Mouse (Mus musculus) CH12.LX (cell line): Measurements from ENCODE around the gene Med29. TPM values are rescaled to one million over a fixed set of nuclear protein-coding genes. Genes with fewer than 3 reads are reported as not detected.

Experiments
- DNase-seq: peaks from one replicate; pipeline ENCODE4 v3.0.0-alpha.2; 2013; ENCODE audit errors: extremely low read depth
- H3K27ac ChIP-seq: 2 replicates; pipeline ENCODE4 v1.5.1; 2012; ENCODE audit warnings: low read depth, mild to moderate bottlenecking, control low read depth, moderate library complexity; ENCODE audit not compliant: insufficient read depth
- H3K27me3 ChIP-seq: replicated peaks from 2 replicates; pipeline ENCODE3; 2012; ENCODE audit warnings: inconsistent platforms
- H3K36me3 ChIP-seq, 2 experiments: replicated peaks in 1 of 2; 2 replicates each; pipeline versions ENCODE3 to v1.6.1; 2012; ENCODE audit warnings: inconsistent platforms in 1 of 2, low read length in 1 of 2, mild to moderate bottlenecking in 1 of 2, mixed read lengths in 1 of 2, moderate library complexity in 1 of 2; ENCODE audit not compliant: control insufficient read depth in 1 of 2, insufficient read depth in 1 of 2
- H3K4me1 ChIP-seq, 2 experiments: 2 replicates each; pipeline ENCODE4 v1.6.1; 2012; ENCODE audit warnings: inconsistent platforms in 1 of 2, moderate library complexity in 1 of 2; ENCODE audit not compliant: insufficient read depth in 2 of 2, control insufficient read depth in 1 of 2
- H3K4me2 ChIP-seq: 2 replicates; pipeline ENCODE4 v1.6.1; 2012; ENCODE audit warnings: low read depth, mild to moderate bottlenecking, control low read depth; ENCODE audit not compliant: poor library complexity, insufficient read depth, severe bottlenecking
- H3K4me3 ChIP-seq, 3 experiments: fragments of 150-350 bp in 1 of 3; sonication (generic) in 1 of 3; replicated peaks in 1 of 3; 2 replicates each; pipeline versions ENCODE3 to v1.5.1; 2011 to 2012; ENCODE audit warnings: low read depth in 2 of 3, low read length in 2 of 3, mild to moderate bottlenecking in 2 of 3, moderate library complexity in 2 of 3, control low read depth in 1 of 3, improper control_type of control experiment in 1 of 3, inconsistent platforms in 1 of 3, mixed read lengths in 1 of 3; ENCODE audit not compliant: poor library complexity in 1 of 3
- H3K79me2 ChIP-seq: replicated peaks from 2 replicates; pipeline ENCODE4 v1.6.1; 2012; ENCODE audit warnings: mild to moderate bottlenecking, moderate library complexity; ENCODE audit not compliant: control insufficient read depth, poor library complexity, insufficient read depth, severe bottlenecking; ENCODE audit errors: extremely low read depth
- H3K9ac ChIP-seq: 2 replicates; pipeline ENCODE4 v1.6.1; 2012; ENCODE audit warnings: low read depth, mild to moderate bottlenecking, control low read depth, moderate library complexity; ENCODE audit not compliant: insufficient read depth
- H3K9me3 ChIP-seq: replicated peaks from 2 replicates; pipeline ENCODE3; 2012; ENCODE audit warnings: low read length, inconsistent platforms, mixed read lengths
- BHLHE40 ChIP-seq: IDR thresholded peaks from 2 replicates; pipeline ENCODE4 v1.6.1; 2011; ENCODE audit warnings: mild to moderate bottlenecking, low read depth, low read length, improper control_type of control experiment
- CHD1 ChIP-seq: IDR thresholded peaks from 2 replicates; pipeline ENCODE4 v1.6.1; 2012; ENCODE audit warnings: low read depth, low read length, improper control_type of control experiment, inconsistent platforms
- CHD2 ChIP-seq: IDR thresholded peaks from 2 replicates; pipeline ENCODE4 v1.6.1; 2011; ENCODE audit warnings: low read length, improper control_type of control experiment
- E2F4 ChIP-seq: IDR thresholded peaks from 2 replicates; pipeline ENCODE4 v1.6.1; 2011; ENCODE audit warnings: low read depth, low read length, improper control_type of control experiment; ENCODE audit not compliant: insufficient replicate concordance
- ELF1 ChIP-seq: IDR thresholded peaks from 2 replicates; pipeline ENCODE4 v1.6.1; 2014; ENCODE audit warnings: low read depth, mild to moderate bottlenecking, inconsistent platforms, low read length, improper control_type of control experiment
- EP300 ChIP-seq: IDR thresholded peaks from 2 replicates; pipeline ENCODE4 v1.6.1; 2011; ENCODE audit warnings: low read length, improper control_type of control experiment
- ETS1 ChIP-seq: conservative IDR thresholded peaks from 2 replicates; pipeline ENCODE4 v1.6.1; 2012; ENCODE audit warnings: low read depth, mild to moderate bottlenecking, inconsistent platforms, low read length, improper control_type of control experiment, moderate library complexity
- GABPA ChIP-seq: IDR thresholded peaks from 2 replicates; pipeline ENCODE4 v1.6.1; 2012; ENCODE audit warnings: low read depth, low read length, improper control_type of control experiment, inconsistent platforms; ENCODE audit not compliant: insufficient replicate concordance
- HCFC1 ChIP-seq: IDR thresholded peaks from 2 replicates; pipeline ENCODE4 v1.6.1; 2012; ENCODE audit warnings: low read depth, mild to moderate bottlenecking, inconsistent platforms, low read length, improper control_type of control experiment
- IRF4 ChIP-seq: IDR thresholded peaks from 2 replicates; pipeline ENCODE4 v1.6.1; 2014; ENCODE audit warnings: low read depth, mild to moderate bottlenecking, inconsistent platforms, low read length, improper control_type of control experiment
- JUN ChIP-seq: IDR thresholded peaks from 2 replicates; pipeline ENCODE4 v1.6.1; 2011; ENCODE audit warnings: low read depth, mild to moderate bottlenecking, low read length, improper control_type of control experiment, moderate library complexity; ENCODE audit not compliant: insufficient read depth
- JUND ChIP-seq: conservative IDR thresholded peaks from 2 replicates; pipeline ENCODE4 v1.6.1; 2011; ENCODE audit warnings: low read depth, low read length, improper control_type of control experiment
- MAFK ChIP-seq: IDR thresholded peaks from 2 replicates; pipeline ENCODE4 v1.6.1; 2011; ENCODE audit warnings: low read length, improper control_type of control experiment; ENCODE audit not compliant: insufficient replicate concordance
- MAX ChIP-seq: IDR thresholded peaks from 2 replicates; pipeline ENCODE4 v1.6.1; 2011; ENCODE audit warnings: low read length, improper control_type of control experiment
- MAZ ChIP-seq: IDR thresholded peaks from 2 replicates; pipeline ENCODE4 v1.6.1; 2012; ENCODE audit warnings: low read depth, mild to moderate bottlenecking, inconsistent platforms, low read length, improper control_type of control experiment, moderate library complexity
- MEF2A ChIP-seq: IDR thresholded peaks from 2 replicates; pipeline ENCODE4 v1.6.1; 2014; ENCODE audit warnings: low read depth, mild to moderate bottlenecking, inconsistent platforms, low read length, improper control_type of control experiment, borderline replicate concordance
- MXI1 ChIP-seq: IDR thresholded peaks from 2 replicates; pipeline ENCODE4 v1.6.1; 2011; ENCODE audit warnings: mild to moderate bottlenecking, low read depth, low read length, improper control_type of control experiment
- MYC ChIP-seq: IDR thresholded peaks from 2 replicates; pipeline ENCODE4 v1.6.1; 2011; ENCODE audit warnings: low read depth, mild to moderate bottlenecking, improper control_type of control experiment, low read length
- NELFE ChIP-seq: IDR thresholded peaks from 2 replicates; pipeline ENCODE4 v1.6.1; 2011; ENCODE audit warnings: low read depth, low read length, improper control_type of control experiment
- NRF1 ChIP-seq: IDR thresholded peaks from 2 replicates; pipeline ENCODE4 v1.6.1; 2014; ENCODE audit warnings: low read depth, mild to moderate bottlenecking, inconsistent platforms, low read length, improper control_type of control experiment, moderate library complexity
- POLR2A ChIP-seq: IDR thresholded peaks from 2 replicates; pipeline ENCODE4 v1.6.1; 2011; ENCODE audit warnings: low read depth, mild to moderate bottlenecking, improper control_type of control experiment, low read length
- RAD21 ChIP-seq: IDR thresholded peaks from 2 replicates; pipeline ENCODE4 v1.6.1; 2011; ENCODE audit warnings: low read depth, mild to moderate bottlenecking, low read length, improper control_type of control experiment, moderate library complexity
- RCOR1 ChIP-seq: conservative IDR thresholded peaks from 2 replicates; pipeline ENCODE4 v1.6.1; 2012; ENCODE audit warnings: low read depth, mild to moderate bottlenecking, inconsistent platforms, low read length, improper control_type of control experiment
- SIN3A ChIP-seq: IDR thresholded peaks from 2 replicates; pipeline ENCODE4 v1.6.1; 2012; ENCODE audit warnings: low read length, improper control_type of control experiment, inconsistent platforms
- SMC3 ChIP-seq: IDR thresholded peaks from 2 replicates; pipeline ENCODE4 v1.6.1; 2011; ENCODE audit warnings: low read depth, low read length, improper control_type of control experiment
- TBP ChIP-seq: conservative IDR thresholded peaks from 2 replicates; pipeline ENCODE4 v1.6.1; 2011; ENCODE audit warnings: low read depth, low read length, improper control_type of control experiment
- TCF12 ChIP-seq: IDR thresholded peaks from 2 replicates; pipeline ENCODE4 v1.6.1; 2014; ENCODE audit warnings: low read depth, mild to moderate bottlenecking, inconsistent platforms, low read length, improper control_type of control experiment
- USF1 ChIP-seq: IDR thresholded peaks from 2 replicates; pipeline ENCODE4 v1.6.1; 2014; ENCODE audit warnings: low read depth, mild to moderate bottlenecking, inconsistent platforms, low read length, improper control_type of control experiment
- USF2 ChIP-seq: conservative IDR thresholded peaks from 2 replicates; pipeline ENCODE4 v1.6.1; 2011; ENCODE audit warnings: low read depth, low read length, improper control_type of control experiment
- ZC3H11A ChIP-seq: IDR thresholded peaks from 2 replicates; pipeline ENCODE4 v1.6.1; 2012; ENCODE audit warnings: low read depth, mild to moderate bottlenecking, inconsistent platforms, low read length, improper control_type of control experiment
- ZMIZ1 ChIP-seq: IDR thresholded peaks from 2 replicates; pipeline ENCODE4 v1.6.1; 2012; ENCODE audit warnings: low read depth, mild to moderate bottlenecking, inconsistent platforms, low read length, improper control_type of control experiment
- dilution Hi-C: fragments of 300-500 bp; cut with MboI; formaldehyde crosslinking; loops from 2 replicates; pipeline ENCODE4 v1.14.3; 2020; ENCODE audit warnings: low sequenced_read_pairs; ENCODE audit not compliant: extremely low pct_unique_long_range_greater_than_20kb, extremely low pct_ligation_motif_present
- in situ Hi-C: fragments of 300-500 bp; cut with MboI; formaldehyde crosslinking; loops from 3 replicates; pipeline ENCODE4 v1.14.3; 2019; ENCODE audit warnings: low sequenced_read_pairs, low pct_ligation_motif_present, low pct_unique_long_range_greater_than_20kb, mixed read lengths
- polyA plus RNA-seq: library from polyadenylated mRNA; unstranded; fragments of >175 nt; gene quantifications from 2 replicates; pipeline ENCODE4 v1.2.1, GENCODE M21; 2012; ENCODE audit warnings: low read depth; ENCODE audit not compliant: insufficient read length
- total RNA-seq, 2 experiments: library from RNA; depleted of rRNA; stranded (reverse); fragments of 300-350 nt in 1 of 2; fragments of >200 nt in 1 of 2; gene quantifications; 2 replicates each; pipeline ENCODE4 v1.2.3; 2012 to 2014

Gene Med29
- total and polyA plus RNA-seq, 3 experiments, result 19.8 to 26.9 (median 23.5) TPM

GRCm38 (mm10) chr7:28381017-28381790 is 11.3 kb downstream of the Med29 start:
- Histone ChIP-seq H3K79me2 (peaks cover 26% of the 10 kb centered on the region), H3K27ac (peak overlapping the region; percentile 97), H3K9me3 (no peaks in the 10 kb centered on the region), H3K27me3 (no peaks in the 10 kb centered on the region), H3K4me3 (peak overlapping the region; percentile 32 to 42 (median 34)), H3K4me2 (peak overlapping the region; percentile 85), H3K36me3 (peaks cover 10 to 26% of the 10 kb centered on the region in 2 experiments), H3K4me1 (peaks cover 37 to 82% of the 10 kb centered on the region in 2 experiments), H3K9ac (peak overlapping the region; percentile 80)
- in situ Hi-C loops (no loop called here), dilution Hi-C loops (no loop called here)
- TF ChIP-seq MYC (0 out of 2 replicates have a peak, but pooled peaks have one; percentile 25), ELF1 (peak; percentile 65; the same call in 1 of the 2 replicates), NRF1 (0 out of 2 replicates have a peak, but pooled peaks have one; percentile 27), ETS1 (peak; percentile 99), MXI1 (peak; percentile 16; the same call in 1 of the 2 replicates), TBP (0 out of 2 replicates have a peak, but pooled peaks have one; percentile 19), CHD1 (no peak), SMC3 (no peak), HCFC1 (peak; percentile 41; the same call in 1 of the 2 replicates), USF2 (no peak), BHLHE40 (peak; percentile 100), RAD21 (no peak), RCOR1 (peak; percentile 90), E2F4 (no peak), TCF12 (peak; percentile 85; the same call in 1 of the 2 replicates), ZC3H11A (no peak), MEF2A (peak; percentile 92), MAFK (peak; percentile 50; the same call in 1 of the 2 replicates), JUND (no peak), IRF4 (peak; percentile 77), MAZ (peak; percentile 94), POLR2A (peak; percentile 10; the same call in 1 of the 2 replicates), USF1 (no peak), EP300 (0 out of 2 replicates have a peak, but pooled peaks have one; percentile 6), JUN (no peak), ZMIZ1 (no peak), CHD2 (peak; percentile 82), NELFE (no peak), SIN3A (peak; percentile 12; the same call in 1 of the 2 replicates), MAX (peak; percentile 20; the same call in 1 of the 2 replicates), GABPA (no peak; the same call in 1 of the 2 replicates)
- peak; percentile 85 for DNase-seq
